Mouse (Mus musculus) forebrain, embryonic 13.5 days (tissue): ENCODE measurements around the gene Hnrnpa3. TPM values are rescaled to one million over a fixed set of nuclear protein-coding genes. Genes with fewer than 3 reads are reported as not detected.
A peak's percentile ranks its signal among the peaks of the same experiment; 100 is the strongest.
"Not testable (repeated sequence)": the region's sequence is repeated elsewhere in the genome, so short reads cannot be mapped to it uniquely, and the experiment has no call there.

Experiments used
- ATAC-seq: fragments of 200-750 bp; cut with Nextera tagmentation; 2 replicates; pipeline ENCODE4 v1.8.0; 2017
- H3K27ac ChIP-seq: fragments of 300-500 bp; sonication (generic); 2 replicates; pipeline ENCODE4 v1.5.1; 2015; ENCODE audit warnings: inconsistent platforms, mild to moderate bottlenecking, moderate library complexity
- H3K27me3 ChIP-seq: fragments of 300-500 bp; sonication (generic); 2 replicates; pipeline ENCODE4 v1.6.1; 2015; ENCODE audit warnings: mild to moderate bottlenecking, inconsistent platforms
- H3K36me3 ChIP-seq: fragments of 300-500 bp; sonication (generic); 2 replicates; pipeline ENCODE4 v1.6.1; 2015; ENCODE audit warnings: mild to moderate bottlenecking, inconsistent platforms; ENCODE audit not compliant: poor library complexity, severe bottlenecking
- H3K4me1 ChIP-seq: fragments of 300-500 bp; sonication (generic); 2 replicates; pipeline ENCODE4 v1.6.1; 2015; ENCODE audit warnings: inconsistent platforms
- H3K4me2 ChIP-seq: fragments of 300-500 bp; sonication (generic); 2 replicates; pipeline ENCODE4 v1.6.1; 2015; ENCODE audit warnings: inconsistent platforms, mild to moderate bottlenecking, moderate library complexity
- H3K4me3 ChIP-seq: fragments of 300-500 bp; sonication (generic); 2 replicates; pipeline ENCODE4 v1.5.1; 2015; ENCODE audit warnings: mild to moderate bottlenecking, inconsistent platforms
- H3K9ac ChIP-seq: fragments of 300-500 bp; sonication (generic); 2 replicates; pipeline ENCODE4 v1.6.1; 2015; ENCODE audit warnings: mild to moderate bottlenecking, inconsistent platforms
- H3K9me3 ChIP-seq: fragments of 300-500 bp; sonication (generic); replicated peaks from 2 replicates; pipeline ENCODE4 v1.6.1; 2016; ENCODE audit warnings: inconsistent platforms
- WGBS: fragments of 180-500 bp; shearing (Covaris S2); methylation state at CpG from one replicate; pipeline ENCODE4 v1.1.7; 2015; 5-methylcytosine and 5-hydroxymethylcytosine counted together
- polyA plus RNA-seq: library from polyadenylated mRNA; unstranded; fragments of >200 nt; fragmentation: Nextera tagmentation; extraction: Ambion mirVana; gene quantifications from 2 replicates; pipeline ENCODE4 v1.2.1, GENCODE M21; 2015

Gene Hnrnpa3
- polyA plus RNA-seq, 1 experiment from 2014 or later, result 365 TPM

- H3K27me3 ChIP-seq, H3K4me2 ChIP-seq, H3K36me3 ChIP-seq, H3K4me3 ChIP-seq, ATAC-seq, H3K9me3 ChIP-seq, H3K27ac ChIP-seq, H3K9ac ChIP-seq, H3K4me1 ChIP-seq: not testable (repeated sequence)
- 70% methylated on average over 11 of the region's 12 CpGs for WGBS
Observed at GRCm38 (mm10) chr2:75639535-75639934, 19.5 kb upstream of the Hnrnpa3 start.

GRCm38 (mm10) chr2:75642312-75642711 lies 16.7 kb upstream of the Hnrnpa3 start:
- not testable (repeated sequence) for H3K27ac ChIP-seq, H3K36me3 ChIP-seq, H3K9me3 ChIP-seq, H3K27me3 ChIP-seq, ATAC-seq, H3K4me2 ChIP-seq, H3K4me3 ChIP-seq, H3K4me1 ChIP-seq, H3K9ac ChIP-seq
- WGBS, result 95% methylated on average over 4 of the region's 4 CpGs

- H3K9me3 ChIP-seq, result no peaks in the 10 kb centered on the region
Observed at GRCm38 (mm10) chr2:75642795-75643550, 16.1 kb upstream of the Hnrnpa3 start.

GRCm38 (mm10) chr2:75643950-75644349 lies 15.1 kb upstream of the Hnrnpa3 start:
- Histone ChIP-seq H3K9ac (no peak overlapping the region), H3K36me3 (no peaks in the 10 kb centered on the region), H3K27ac (no peak overlapping the region), H3K9me3 (no peaks in the 10 kb centered on the region), H3K27me3 (no peaks in the 10 kb centered on the region), H3K4me3 (no peak overlapping the region), H3K4me2 (no peak overlapping the region), H3K4me1 (no peaks in the 10 kb centered on the region)
- ATAC-seq, result no peak
- WGBS, result 90% methylated on average over 6 of the region's 6 CpGs

More at GRCm38 (mm10) chr2:75642795-75643550, 16.1 kb upstream of the Hnrnpa3 start:
- no peak for ATAC-seq
- Histone ChIP-seq H3K36me3 (no peaks in the 10 kb centered on the region), H3K27ac (no peak overlapping the region), H3K27me3 (no peaks in the 10 kb centered on the region), H3K4me3 (no peak overlapping the region), H3K4me2 (no peak overlapping the region), H3K4me1 (no peaks in the 10 kb centered on the region), H3K9ac (no peak overlapping the region)
- 88% methylated on average over 8 of the region's 8 CpGs for WGBS

- Histone ChIP-seq H3K4me1 (no peaks in the 10 kb centered on the region), H3K9ac (no peak overlapping the region), H3K36me3 (no peaks in the 10 kb centered on the region), H3K27me3 (no peaks in the 10 kb centered on the region), H3K4me3 (no peak overlapping the region), H3K27ac (no peak overlapping the region), H3K4me2 (no peak overlapping the region), H3K9me3 (no peaks in the 10 kb centered on the region)
- 94% methylated on average over 12 of the region's 12 CpGs for WGBS
- ATAC-seq, result no peak
Observed at GRCm38 (mm10) chr2:75645251-75645650, 13.8 kb upstream of the Hnrnpa3 start.

- Histone ChIP-seq H3K4me1 (no peaks in the 10 kb centered on the region), H3K9me3 (no peaks in the 10 kb centered on the region), H3K27me3 (no peaks in the 10 kb centered on the region), H3K4me2 (no peak overlapping the region), H3K36me3 (no peaks in the 10 kb centered on the region), H3K9ac (no peak overlapping the region), H3K4me3 (no peak overlapping the region), H3K27ac (no peak overlapping the region)
- WGBS, result 100% methylated on average over 1 of the region's 1 CpGs
- no peak for ATAC-seq
Observed at GRCm38 (mm10) chr2:75650437-75650836, 8.6 kb upstream of the Hnrnpa3 start.

GRCm38 (mm10) chr2:75653150-75653549 lies 5.9 kb upstream of the Hnrnpa3 start:
- Histone ChIP-seq H3K27me3 (no peaks in the 10 kb centered on the region), H3K9me3 (no peaks in the 10 kb centered on the region), H3K36me3 (no peaks in the 10 kb centered on the region), H3K4me3 (no peak overlapping the region), H3K4me1 (peaks cover 11% of the 10 kb centered on the region), H3K9ac (no peak overlapping the region), H3K4me2 (no peak overlapping the region), H3K27ac (no peak overlapping the region)
- no peak for ATAC-seq

- H3K4me3 ChIP-seq, result no peak overlapping the region
- H3K27me3 ChIP-seq, result no peaks in the 10 kb centered on the region
- no peak overlapping the region for H3K4me2 ChIP-seq
- H3K27ac ChIP-seq, result no peak overlapping the region
- H3K36me3 ChIP-seq, result no peaks in the 10 kb centered on the region
- H3K9ac ChIP-seq, result no peak overlapping the region
- peaks cover 11% of the 10 kb centered on the region for H3K4me1 ChIP-seq
- H3K9me3 ChIP-seq, result no peaks in the 10 kb centered on the region
- no peak for ATAC-seq
- 85% methylated on average over 1 of the region's 1 CpGs for WGBS
Observed at GRCm38 (mm10) chr2:75654679-75655078, 4.4 kb upstream of the Hnrnpa3 start.

- Histone ChIP-seq H3K36me3 (no peaks in the 10 kb centered on the region), H3K27me3 (no peaks in the 10 kb centered on the region), H3K4me2 (no peak overlapping the region), H3K9ac (no peak overlapping the region), H3K4me1 (peaks cover 25% of the 10 kb centered on the region), H3K27ac (peak overlapping the region; percentile 98), H3K9me3 (no peaks in the 10 kb centered on the region), H3K4me3 (no peak overlapping the region)
- no peak for ATAC-seq
- WGBS, result 97% methylated on average over 5 of the region's 5 CpGs
Observed at GRCm38 (mm10) chr2:75656924-75657323, 2.1 kb upstream of the Hnrnpa3 start.

GRCm38 (mm10) chr2:75657907-75658691 lies 962 bp upstream of the Hnrnpa3 start:
- H3K4me3 ChIP-seq, result peak overlapping the region; percentile 94
- WGBS, result 1% methylated on average over 18 of the region's 18 CpGs
- H3K4me2 ChIP-seq, result peak overlapping the region; percentile 70
- no peaks in the 10 kb centered on the region for H3K27me3 ChIP-seq
- H3K9ac ChIP-seq, result peak overlapping the region; percentile 93
- no peak for ATAC-seq
- peaks cover 25% of the 10 kb centered on the region for H3K4me1 ChIP-seq
- peak overlapping the region; percentile 98 for H3K27ac ChIP-seq
- H3K9me3 ChIP-seq, result no peaks in the 10 kb centered on the region
- peaks cover 8% of the 10 kb centered on the region for H3K36me3 ChIP-seq

GRCm38 (mm10) chr2:75659629-75659960 lies 534 bp downstream of the Hnrnpa3 start:
- Histone ChIP-seq H3K4me2 (peak overlapping the region; percentile 76), H3K36me3 (peaks cover 23% of the 10 kb centered on the region), H3K27me3 (no peaks in the 10 kb centered on the region), H3K4me1 (peaks cover 25% of the 10 kb centered on the region), H3K27ac (peak overlapping the region; percentile 97), H3K9me3 (no peaks in the 10 kb centered on the region), H3K4me3 (peak overlapping the region; percentile 94), H3K9ac (peak overlapping the region; percentile 98)
- WGBS, result 0% methylated on average over 40 of the region's 47 CpGs
- peak; percentile 70 for ATAC-seq

GRCm38 (mm10) chr2:75660255-75660948 lies 1.3 kb downstream of the Hnrnpa3 start:
- Histone ChIP-seq H3K9ac (peak overlapping the region; percentile 98), H3K4me3 (peak overlapping the region; percentile 94), H3K36me3 (peaks cover 30% of the 10 kb centered on the region), H3K4me2 (peak overlapping the region; percentile 76), H3K27me3 (no peaks in the 10 kb centered on the region), H3K27ac (peak overlapping the region; percentile 97; the same call in 1 of the 2 replicates), H3K9me3 (no peaks in the 10 kb centered on the region), H3K4me1 (peaks cover 25% of the 10 kb centered on the region)
- ATAC-seq, result no peak
- 4% methylated on average over 15 of the region's 15 CpGs for WGBS
